Mouse (Mus musculus) ovary, postnatal 36 days (tissue): ENCODE data around the gene Wdr44.
"Not testable (repeated sequence)": the region's sequence is repeated elsewhere in the genome, so short reads cannot be mapped to it uniquely, and the experiment has no call there.

Source experiments
- DNase-seq: peaks from one replicate; pipeline ENCODE4 v3.0.0; 2022; ENCODE audit warnings: low spot score, mixed read lengths

Gene Wdr44

GRCm38 (mm10) chrX:23692722-23693442 lies at the start of gene Wdr44:
Wdr44 (plus strand) TSS chrX:23693051.
- DNase-seq, result peak; percentile 93

GRCm38 (mm10) chrX:23648371-23648770 lies 44.5 kb upstream of the Wdr44 start:
- DNase-seq, result no peak

- no peak for DNase-seq
These were observed 30.6 kb upstream of the Wdr44 start for GRCm38 (mm10) chrX:23662216-23662615.

- no peak for DNase-seq
These were observed 19.7 kb upstream of the Wdr44 start for GRCm38 (mm10) chrX:23673193-23673592.

- no peak for DNase-seq
These were observed 17.4 kb upstream of the Wdr44 start for GRCm38 (mm10) chrX:23675450-23675849.

GRCm38 (mm10) chrX:23676583-23676982 lies 16.3 kb upstream of the Wdr44 start:
- no peak for DNase-seq

GRCm38 (mm10) chrX:23677511-23677910 lies 15.3 kb upstream of the Wdr44 start:
- DNase-seq, result no peak

- DNase-seq, result no peak
These were observed 522 bp upstream of the Wdr44 start for GRCm38 (mm10) chrX:23692336-23692721.

GRCm38 (mm10) chrX:23693443-23694400 lies 871 bp downstream of the Wdr44 start:
- DNase-seq, result no peak

GRCm38 (mm10) chrX:23694588-23694987 lies 1.7 kb downstream of the Wdr44 start:
- no peak for DNase-seq

GRCm38 (mm10) chrX:23695109-23695508 lies 2.3 kb downstream of the Wdr44 start:
- DNase-seq, result no peak

- no peak for DNase-seq
These were observed 4.5 kb downstream of the Wdr44 start for GRCm38 (mm10) chrX:23697346-23697745.

- DNase-seq, result no peak
These were observed 6.2 kb downstream of the Wdr44 start for GRCm38 (mm10) chrX:23699023-23699422.

- no peak for DNase-seq
These were observed 24.4 kb downstream of the Wdr44 start for GRCm38 (mm10) chrX:23717247-23717646.

GRCm38 (mm10) chrX:23727463-23727862 lies 34.6 kb downstream of the Wdr44 start:
- no peak for DNase-seq

- DNase-seq, result no peak
These were observed 61.8 kb downstream of the Wdr44 start for GRCm38 (mm10) chrX:23754671-23755070.

GRCm38 (mm10) chrX:23767849-23768248 lies 75.0 kb downstream of the Wdr44 start:
- no peak for DNase-seq

GRCm38 (mm10) chrX:23807125-23807524 lies 114.3 kb downstream of the Wdr44 start:
- no peak for DNase-seq

- no peak for DNase-seq
These were observed 117.5 kb downstream of the Wdr44 start for GRCm38 (mm10) chrX:23810365-23810764.

GRCm38 (mm10) chrX:23813287-23813686 lies 120.4 kb downstream of the Wdr44 start:
- DNase-seq, result not testable (repeated sequence)

GRCm38 (mm10) chrX:23822885-23823284 lies 130.0 kb downstream of the Wdr44 start:
- not testable (repeated sequence) for DNase-seq

- peak; percentile 11 for DNase-seq
These were observed 130.7 kb downstream of the Wdr44 start for GRCm38 (mm10) chrX:23823398-23824023.
